Mouse (Mus musculus) liver, embryonic 14.5 days (tissue): ENCODE measurements around the gene Srcap.

Experiments used
- CTCF ChIP-seq: IDR thresholded peaks from 2 replicates; pipeline ENCODE4 v1.5.1; 2016; ENCODE audit warnings: antibody characterized with exemption, low read depth, control low read depth
- EP300 ChIP-seq: IDR thresholded peaks from 2 replicates; pipeline ENCODE4 v1.6.1; 2016; ENCODE audit warnings: antibody characterized with exemption, low read depth

GRCm38 (mm10) chr7:127497382-127497781 lies 14.4 kb upstream of the Srcap start:
- TF ChIP-seq CTCF (no peak), EP300 (no peak)
